Mouse (Mus musculus): ENCODE results near the gene Krtap3-2.

GRCm38 (mm10) chr11:99574106-99574505 lies 17.5 kb upstream of the Krtap3-2 start:
- TF ChIP-seq CTCF (IDR thresholded peaks at IDR 0.05; ENCODE audit: low read depth) (peak; percentile 81), EP300 (IDR thresholded peaks at IDR 0.05; ENCODE audit: low read depth) (no peak)
